Mouse (Mus musculus): ENCODE measurements around the gene Gm28102.
"Not testable (repeated sequence)": the region's sequence is repeated elsewhere in the genome, so short reads cannot be mapped to it uniquely, and the experiment has no call there.

Gm28102 gene

GRCm38 (mm10) chrY:88053015-88053414 is at the start of gene Gm28102:
Gene Gm28102, plus strand, starts transcription at chrY:88053315.
- not testable (repeated sequence) for DNase-seq
